In genomic region chr9:109909102-109909501, GRCm38 (mm10) we compare ENCODE assay signal across 36 mouse cellular contexts. TPM values are rescaled to one million over a fixed set of nuclear protein-coding genes. Genes with fewer than 3 reads are reported as not detected.
"Had no signal": no experiment of that assay in that cellular context is flagged by ENCODE, and none has a peak within 500 bp of the region (broad histone marks: within the 10 kb centered on the region; RNA-seq: fewer than 3 reads in every experiment).

No protein-coding gene starts in this region.

- H3K9me3 ChIP-seq: heart, embryonic 10.5 days; heart, embryonic 12.5 days; hindbrain, embryonic 10.5 days; hindbrain, embryonic 12.5 days; hindbrain, embryonic 15.5 days; kidney, embryonic 15.5 days; limb, embryonic 13.5 days; limb, embryonic 15.5 days; liver, embryonic 13.5 days; liver, embryonic 15.5 days had no signal

- H3K27me3 ChIP-seq: heart, embryonic 12.5 days; hindbrain, embryonic 12.5 days; hindbrain, embryonic 15.5 days; kidney, embryonic 15.5 days; limb, embryonic 13.5 days; limb, embryonic 15.5 days; liver, embryonic 13.5 days; liver, embryonic 15.5 days had no signal

- DNase-seq: gastrocnemius, postnatal 14 days; gastrocnemius, postnatal 36 days; heart, adult 18-20 months; heart, postnatal 10 days; heart, postnatal 4 days; kidney, adult 11 months; kidney, adult 2 months; kidney, adult 9 months; kidney, postnatal 14 days; kidney, postnatal 36 days; layer of hippocampus, adult 9-11 months; layer of hippocampus, postnatal 36 days; left cerebral cortex, postnatal 4 days; liver, embryonic 13.5 days had no signal

- H3K4me1 ChIP-seq: heart, embryonic 10.5 days; hindbrain, embryonic 12.5 days; hindbrain, embryonic 15.5 days; limb, embryonic 13.5 days had no signal

- H3K4me3 ChIP-seq: heart, embryonic 10.5 days; heart, embryonic 12.5 days; hindbrain, embryonic 10.5 days; hindbrain, embryonic 12.5 days; hindbrain, embryonic 15.5 days; kidney, embryonic 15.5 days; limb, embryonic 13.5 days; limb, embryonic 15.5 days; liver, embryonic 13.5 days; liver, embryonic 15.5 days had no signal

- ATAC-seq: hindbrain, postnatal 0 days; intestine, embryonic 16.5 days had no signal

- H3K4me2 ChIP-seq: heart, embryonic 12.5 days; hindbrain, embryonic 12.5 days; hindbrain, embryonic 15.5 days; kidney, embryonic 15.5 days; limb, embryonic 13.5 days; limb, embryonic 15.5 days; liver, embryonic 11.5 days; liver, embryonic 13.5 days; liver, embryonic 15.5 days had no signal

- H3K27ac ChIP-seq: heart, embryonic 10.5 days; hindbrain, embryonic 10.5 days; hindbrain, embryonic 12.5 days; hindbrain, embryonic 15.5 days; hindbrain, postnatal 0 days; kidney, embryonic 15.5 days; kidney, postnatal 0 days; limb, embryonic 13.5 days; limb, embryonic 15.5 days; liver, embryonic 13.5 days; liver, embryonic 15.5 days had no signal

- H3K9ac ChIP-seq: heart, embryonic 12.5 days; hindbrain, embryonic 12.5 days; hindbrain, embryonic 15.5 days; kidney, embryonic 15.5 days; limb, embryonic 13.5 days; limb, embryonic 15.5 days; liver, embryonic 13.5 days; liver, embryonic 15.5 days had no signal

- H3K36me3 ChIP-seq: heart, embryonic 10.5 days; heart, embryonic 12.5 days; hindbrain, embryonic 10.5 days; hindbrain, embryonic 12.5 days; hindbrain, embryonic 15.5 days; kidney, embryonic 15.5 days; limb, embryonic 13.5 days; limb, embryonic 15.5 days; liver, embryonic 13.5 days; liver, embryonic 15.5 days had no signal

RNA-seq across cellular contexts. Expression of gene Camp, which starts 59.7 kb away (rescaled TPM):
- total RNA-seq: gastrocnemius, adult 18-20 months; gastrocnemius, adult 8-10 months; gastrocnemius, postnatal 14 days; gastrocnemius, postnatal 36 days; heart, adult 18-20 months; heart, postnatal 25 days; layer of hippocampus, adult 18-20 months; layer of hippocampus, adult 8-10 months; layer of hippocampus, postnatal 14 days; layer of hippocampus, postnatal 36 days; left cerebral cortex, adult 8-10 months; left cerebral cortex, postnatal 10 days; left cerebral cortex, postnatal 25 days; left cerebral cortex, postnatal 4 days had no signal
- polyA plus RNA-seq: heart, embryonic 10.5 days; hindbrain, embryonic 10.5 days; kidney, adult 2 months had no signal
